Mouse (Mus musculus): Measurements from ENCODE around the gene Plekhs1. TPM values are rescaled to one million over a fixed set of nuclear protein-coding genes. Genes with fewer than 3 reads are reported as not detected.

The Plekhs1 gene
- polyA plus RNA-seq, 1 experiment: not detected

GRCm38 (mm10) chr19:56477832-56478231 lies 16.4 kb downstream of the Plekhs1 start:
- no peak for TF ChIP-seq GATA1 (IDR thresholded peaks at IDR 0.05; ENCODE audit: low read length)

DNA sequence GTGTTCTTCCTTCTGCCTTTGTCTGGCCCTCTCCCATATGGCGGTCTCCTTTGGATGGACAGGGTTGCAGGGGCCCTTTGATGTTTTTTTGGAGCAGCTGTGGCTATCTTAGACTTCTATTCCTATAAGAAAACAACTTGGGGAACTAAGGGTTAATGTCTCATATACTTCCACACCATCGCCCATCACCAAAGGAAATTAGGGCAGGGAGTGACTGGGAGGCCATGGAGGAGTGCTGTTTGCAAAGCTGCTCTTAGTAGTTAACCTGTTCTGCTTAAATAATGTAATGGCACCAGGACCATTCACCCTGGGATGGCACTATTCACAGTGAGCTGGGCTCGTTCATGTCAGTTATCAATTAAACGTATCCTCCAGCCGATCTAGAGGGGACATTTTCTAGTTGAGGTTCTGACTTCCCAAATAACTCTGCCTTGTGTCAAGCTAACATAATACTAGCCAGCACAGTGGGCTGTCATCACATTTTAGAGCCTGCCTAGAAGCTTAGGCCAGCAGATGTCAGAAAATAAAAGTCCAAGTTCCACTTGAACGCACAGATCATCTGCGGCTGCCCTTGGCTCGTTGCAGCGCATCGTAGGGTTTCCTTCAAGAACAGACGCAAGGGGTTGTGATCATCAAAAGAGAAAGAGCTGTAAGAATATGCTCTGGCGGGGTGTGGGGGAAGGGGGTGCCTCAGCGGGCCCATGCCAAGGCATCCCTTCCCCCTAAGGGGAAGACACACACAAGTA lies 23.4 kb downstream of the Plekhs1 start:
- no peak for TF ChIP-seq GATA1 (IDR thresholded peaks at IDR 0.05; ENCODE audit: low read length)

DNA sequence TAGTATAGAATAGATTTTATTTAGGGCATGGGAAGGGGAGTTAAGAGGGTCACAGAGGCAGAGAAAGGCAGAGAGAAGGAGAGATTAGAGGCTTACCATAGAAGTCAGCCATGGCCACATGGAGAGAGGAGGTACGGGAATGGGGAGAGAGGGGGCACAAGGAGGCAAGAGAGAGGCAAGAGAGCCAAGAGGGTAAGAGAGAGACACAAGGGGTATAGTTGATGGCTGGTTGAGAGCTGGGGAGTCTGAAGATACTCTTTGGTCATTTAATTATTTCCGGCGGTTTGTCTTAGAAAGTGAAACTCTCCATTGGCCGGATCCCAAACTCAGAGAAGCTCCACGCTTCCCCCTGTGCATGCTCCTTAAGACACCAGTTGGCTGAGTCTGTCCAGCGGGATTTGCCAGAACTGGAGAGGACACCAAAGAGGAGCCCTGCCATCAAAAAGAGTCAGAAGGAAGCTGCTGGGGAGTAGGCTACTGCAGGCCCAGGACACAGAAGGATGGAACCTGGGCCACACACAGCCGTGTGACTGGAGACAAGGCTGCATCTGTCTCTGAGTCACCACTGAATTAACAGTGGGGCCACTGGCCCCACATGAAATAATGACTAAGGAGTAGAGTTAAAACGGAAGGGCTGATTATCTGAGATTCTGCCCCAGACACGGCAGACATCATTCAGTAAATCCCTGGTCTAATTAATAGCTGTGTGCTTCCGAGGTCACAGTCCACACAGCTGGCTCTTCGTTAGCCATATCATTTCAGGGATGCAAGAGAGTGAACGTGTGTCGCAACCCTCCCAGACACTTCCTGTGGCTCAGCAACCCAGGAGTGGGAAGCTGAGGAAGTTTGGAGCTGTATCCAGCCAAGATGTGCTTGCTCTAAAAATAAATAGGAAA lies 24.2 kb downstream of the Plekhs1 start:
- no peak for TF ChIP-seq GATA1 (IDR thresholded peaks at IDR 0.05; ENCODE audit: low read length)

DNA sequence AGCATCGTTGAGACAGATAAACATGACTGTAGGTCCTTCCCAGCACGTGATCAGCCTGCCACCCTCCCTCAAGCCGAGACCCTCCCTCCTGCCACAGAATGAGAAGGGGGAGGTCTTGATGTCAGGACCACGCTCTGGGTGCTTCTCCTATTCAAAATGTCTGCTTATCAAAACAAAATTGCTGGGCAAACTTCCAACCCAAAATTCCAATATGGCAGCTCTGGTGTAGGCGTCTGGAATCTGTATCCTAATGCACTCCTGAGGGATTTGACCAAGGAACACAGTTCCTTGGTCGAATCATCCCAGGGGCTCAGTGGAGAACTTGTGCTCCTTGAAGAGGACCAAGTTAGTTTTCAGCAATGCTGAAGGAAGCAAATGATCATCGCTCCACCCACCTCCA lies 25.5 kb downstream of the Plekhs1 start:
- no peak for TF ChIP-seq GATA1 (IDR thresholded peaks at IDR 0.05; ENCODE audit: low read length)

DNA sequence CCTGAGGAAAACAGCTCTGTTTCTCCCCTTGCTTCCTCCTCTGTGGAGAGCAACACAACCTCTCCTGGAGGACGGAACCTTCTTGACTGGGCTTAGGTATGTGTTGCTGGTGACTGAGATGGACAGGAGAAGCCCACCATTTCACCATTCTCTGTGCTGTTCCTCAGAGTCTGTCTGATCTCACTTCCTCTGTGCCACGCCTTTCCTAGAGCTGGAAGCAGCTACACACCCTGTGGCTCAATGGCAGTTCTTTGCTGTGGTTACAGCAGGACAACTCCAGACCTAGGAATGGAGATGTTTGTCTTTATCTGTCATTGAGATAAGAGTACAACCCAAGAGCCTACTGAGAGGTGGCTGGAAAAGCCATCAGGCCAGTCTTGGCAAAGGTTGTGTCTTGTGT lies 25.9 kb downstream of the Plekhs1 start:
- no peak for TF ChIP-seq GATA1 (IDR thresholded peaks at IDR 0.05; ENCODE audit: low read length)

GRCm38 (mm10) chr19:56489601-56490000 lies 28.2 kb downstream of the Plekhs1 start:
- no peak for TF ChIP-seq GATA1 (IDR thresholded peaks at IDR 0.05; ENCODE audit: low read length)

DNA sequence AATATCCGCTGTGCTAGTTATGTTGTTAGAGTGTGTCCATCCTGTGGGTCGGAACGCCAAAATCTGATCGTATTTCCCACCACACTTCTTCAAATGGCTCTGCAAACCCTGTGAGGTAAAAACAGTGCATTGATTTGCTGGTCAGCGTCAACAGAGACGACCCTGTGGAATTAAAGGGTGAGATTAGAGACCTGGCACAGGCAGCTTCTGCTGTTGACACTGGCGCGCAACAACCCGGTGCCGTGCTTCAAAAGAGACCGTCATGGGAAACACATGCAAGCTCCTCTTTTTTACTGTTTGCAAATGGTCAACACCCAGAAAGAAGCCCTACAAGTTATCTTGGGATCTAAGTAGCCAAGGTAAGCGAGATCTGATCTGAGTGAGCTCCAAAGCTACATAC lies 69.8 kb downstream of the Plekhs1 start:
- no peak for TF ChIP-seq GATA1 (IDR thresholded peaks at IDR 0.05; ENCODE audit: low read length)

- no peak for TF ChIP-seq GATA1 (IDR thresholded peaks at IDR 0.05; ENCODE audit: low read length)
Observed at GRCm38 (mm10) chr19:56533291-56534071, 72.0 kb downstream of the Plekhs1 start.

GRCm38 (mm10) chr19:56534337-56534736 lies 72.9 kb downstream of the Plekhs1 start:
- TF ChIP-seq GATA1 (IDR thresholded peaks at IDR 0.05; ENCODE audit: low read length): no peak

- no peak for TF ChIP-seq GATA1 (IDR thresholded peaks at IDR 0.05; ENCODE audit: low read length)
Observed at GRCm38 (mm10) chr19:56535064-56535463, 73.6 kb downstream of the Plekhs1 start.

- TF ChIP-seq GATA1 (IDR thresholded peaks at IDR 0.05; ENCODE audit: low read length): no peak
Observed at GRCm38 (mm10) chr19:56535765-56536164, 74.3 kb downstream of the Plekhs1 start.

Other genes with a start within 250 kb of the Plekhs1 start
- gene Habp2, start 174.5 kb upstream of the Plekhs1 start, polyA plus RNA-seq (2012): not detected in 2 replicates
- gene Nrap, start 71.6 kb upstream of the Plekhs1 start, polyA plus RNA-seq (2012): 0.03 TPM in 2 replicates
- gene Casp7, start 64.5 kb upstream of the Plekhs1 start, polyA plus RNA-seq (2012): 10.5 and 15.2 TPM in 2 replicates
- gene Dclre1a, start 86.6 kb downstream of the Plekhs1 start, polyA plus RNA-seq (2012): 2.3 and 5.0 TPM in 2 replicates
- gene Nhlrc2, start 86.6 kb downstream of the Plekhs1 start, polyA plus RNA-seq (2012): 9.9 and 10.1 TPM in 2 replicates

All from G1E-ER4 (cell line).